Mouse (Mus musculus) liver, postnatal 0 days (tissue): ENCODE results near the gene Abcd4.

Experiments used
- CTCF ChIP-seq: sonication (generic); IDR thresholded peaks from 2 replicates; pipeline ENCODE4 v1.5.1; 2016; ENCODE audit warnings: antibody characterized with exemption, low read depth
- EP300 ChIP-seq: IDR thresholded peaks from 2 replicates; pipeline ENCODE4 v1.6.1; 2016; ENCODE audit warnings: antibody characterized with exemption, low read depth, mild to moderate bottlenecking

DNA sequence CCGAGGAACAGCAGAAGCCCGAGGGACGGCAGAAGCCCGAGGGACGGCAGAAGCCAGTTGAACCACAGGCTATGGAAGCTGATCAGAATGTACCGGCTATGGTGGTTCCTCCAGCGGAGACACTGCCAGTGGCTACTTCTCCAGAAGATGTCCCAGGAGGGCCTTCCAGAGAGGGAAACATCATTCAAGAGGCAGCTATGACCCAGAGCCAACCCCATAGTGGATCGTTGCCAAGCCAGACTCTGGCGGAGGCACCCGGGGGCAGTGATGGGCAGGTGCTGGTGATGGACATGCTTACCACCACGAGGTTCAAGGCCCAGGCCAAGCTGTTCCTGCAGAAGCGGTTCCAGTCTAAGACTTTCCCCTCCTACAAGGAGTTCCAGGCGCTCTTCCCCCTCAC, 33.0 kb upstream of the Abcd4 start:
- no peak for TF ChIP-seq CTCF
- no peak for TF ChIP-seq EP300
